Mouse (Mus musculus): ENCODE measurements at regions not wholly inside any gene's neighbourhood (a gene's known extent, or its start where the extent isn't known, plus 50 kb on each side); places are given as distances from the start of the nearest gene placed in this dataset.

DNA sequence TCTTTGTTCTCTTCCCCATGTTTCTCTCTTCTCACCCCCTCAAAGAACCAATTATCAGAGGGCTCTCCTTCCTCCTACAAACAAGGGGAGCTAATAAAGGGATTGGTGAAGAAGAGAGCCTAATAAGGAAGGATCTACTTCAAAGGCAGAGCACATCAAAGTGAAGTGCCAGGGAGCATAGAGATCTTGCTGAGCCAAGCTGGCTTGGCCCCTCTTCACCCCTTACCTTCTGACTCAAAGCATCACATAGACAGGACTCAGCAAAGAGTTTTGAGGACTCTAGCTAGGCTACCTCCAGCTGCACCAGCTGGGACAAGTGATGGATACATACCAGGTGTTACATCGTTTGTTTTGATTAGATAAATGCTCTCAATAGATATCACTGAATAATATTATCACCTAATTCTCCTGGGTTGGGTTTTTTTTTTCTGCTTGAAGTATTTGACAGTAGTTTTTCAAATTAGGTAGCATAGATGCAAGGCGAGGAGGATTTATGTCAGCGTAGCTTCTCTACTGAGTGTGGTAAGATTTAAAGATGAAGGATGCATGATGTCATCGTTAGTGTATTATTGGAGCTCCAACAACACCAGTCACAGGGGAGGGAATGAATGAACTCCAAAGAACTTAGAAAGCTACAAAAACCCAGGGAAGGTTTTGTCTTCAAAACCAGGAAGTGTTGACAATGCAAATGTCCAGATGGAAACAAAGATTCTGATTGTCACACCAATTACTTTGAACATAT lies 69.1 kb upstream of the Prr30 start:
- no peak for ATAC-seq (ENCODE audit: insufficient number of reproducible peaks, low FRiP score, low TSS enrichment)

DNA sequence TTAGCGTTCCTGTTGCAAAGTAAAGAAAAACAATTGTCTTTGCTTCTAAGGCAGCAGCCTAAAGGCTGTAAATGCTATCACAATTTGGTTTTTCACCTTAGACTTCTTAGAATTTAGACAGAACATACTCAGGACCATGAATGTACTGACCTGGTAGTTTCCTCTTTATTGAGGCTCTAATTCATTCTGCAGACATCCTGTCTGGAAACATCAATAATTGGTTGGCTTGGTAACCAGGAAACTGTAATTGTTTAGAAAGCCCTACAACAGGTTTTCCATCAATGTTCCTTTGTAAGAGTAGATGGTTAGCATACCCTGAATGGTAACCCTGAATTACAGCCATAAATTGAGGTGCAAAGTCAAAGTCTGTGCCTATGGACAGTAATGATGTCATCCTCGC lies 67.4 kb upstream of the Prr30 start:
- ATAC-seq (ENCODE audit: insufficient number of reproducible peaks, low FRiP score, low TSS enrichment): no peak

All from cerebellum, adult (tissue).